26 mouse cellular contexts compared by ENCODE assay signal in genomic region chr4:43029121-43029520, GRCm38 (mm10). TPM values are rescaled to one million over a fixed set of nuclear protein-coding genes. Genes with fewer than 3 reads are reported as not detected.
DNase-seq lines count a peak whose midpoint lies in the region; ATAC-seq and TF ChIP-seq lines count a peak whose summit lies in the region.
"Had no signal": no experiment of that assay in that cellular context is flagged by ENCODE, and none has a peak within 500 bp of the region (broad histone marks: within the 10 kb centered on the region; RNA-seq: fewer than 3 reads in every experiment).

No protein-coding gene starts in this region.

- peaks cover 42% of the 10 kb centered on the region for H3K4me1 ChIP-seq in liver, embryonic 15.5 days (replicated peaks)
- H3K4me1 ChIP-seq in liver, postnatal 0 days (ENCODE audit: insufficient read depth) = peaks cover 15% of the 10 kb centered on the region

- 75% methylated on average over 7 of the region's 7 CpGs for WGBS in liver, embryonic 15.5 days (ENCODE audit: insufficient replicate concordance)
- 93% methylated on average over 7 of the region's 7 CpGs for WGBS in liver, postnatal 0 days (ENCODE audit: insufficient replicate concordance)

- H3K27me3 ChIP-seq in liver, embryonic 15.5 days = no peaks in the 10 kb centered on the region
- H3K27me3 ChIP-seq in liver, postnatal 0 days (ENCODE audit: insufficient read depth, low read length) = no peaks in the 10 kb centered on the region
- H3K27me3 ChIP-seq: embryonic facial prominence, embryonic 13.5 days; forebrain, embryonic 12.5 days; forebrain, embryonic 15.5 days; heart, embryonic 12.5 days; heart, embryonic 15.5 days; hindbrain, embryonic 13.5 days had no signal

- H3K27ac ChIP-seq in liver, embryonic 15.5 days (replicated peaks) = no peak overlapping the region
- no peak overlapping the region for H3K27ac ChIP-seq in liver, postnatal 0 days (ENCODE audit: low read depth)
- H3K27ac ChIP-seq: embryonic facial prominence, embryonic 10.5 days; embryonic facial prominence, embryonic 13.5 days; forebrain, embryonic 12.5 days; forebrain, embryonic 15.5 days; heart, embryonic 15.5 days; hindbrain, embryonic 10.5 days; hindbrain, embryonic 13.5 days had no signal

- H3K9ac ChIP-seq in liver, embryonic 15.5 days = no peak overlapping the region
- no peak overlapping the region for H3K9ac ChIP-seq in liver, postnatal 0 days (replicated peaks)
- H3K9ac ChIP-seq: forebrain, embryonic 12.5 days; forebrain, embryonic 15.5 days; heart, embryonic 12.5 days; heart, embryonic 15.5 days; hindbrain, embryonic 13.5 days had no signal

- TF ChIP-seq CTCF in liver, postnatal 0 days (IDR thresholded peaks at IDR 0.05; ENCODE audit: low read depth) = no peak

- TF ChIP-seq EP300 in liver, postnatal 0 days (IDR thresholded peaks at IDR 0.05; ENCODE audit: low read depth) = no peak

- peak overlapping the region; percentile 85; the same call in 1 of the 2 replicates for H3K4me2 ChIP-seq in liver, embryonic 15.5 days
- H3K4me2 ChIP-seq in liver, postnatal 0 days (ENCODE audit: low read depth, low read length) = no peak overlapping the region
- H3K4me2 ChIP-seq: heart, embryonic 12.5 days; heart, embryonic 15.5 days; hindbrain, embryonic 13.5 days had no signal

- H3K9me3 ChIP-seq in liver, embryonic 15.5 days (replicated peaks) = no peaks in the 10 kb centered on the region
- no peaks in the 10 kb centered on the region for H3K9me3 ChIP-seq in liver, postnatal 0 days (ENCODE audit: low read length)
- H3K9me3 ChIP-seq: embryonic facial prominence, embryonic 10.5 days; embryonic facial prominence, embryonic 13.5 days; forebrain, embryonic 12.5 days; forebrain, embryonic 15.5 days; heart, embryonic 12.5 days; heart, embryonic 15.5 days; hindbrain, embryonic 10.5 days; hindbrain, embryonic 13.5 days had no signal

- peaks cover 59% of the 10 kb centered on the region for H3K36me3 ChIP-seq in liver, embryonic 15.5 days (replicated peaks)
- peaks cover 39% of the 10 kb centered on the region for H3K36me3 ChIP-seq in liver, postnatal 0 days (replicated peaks; ENCODE audit: insufficient read depth, low read length)

- no peak for ATAC-seq in liver, embryonic 15.5 days (ENCODE audit: insufficient read depth)
- ATAC-seq in liver, postnatal 0 days = no peak
- ATAC-seq: activated CD4-positive, CD25-positive, alpha-beta regulatory T cell, adult 4 months; forebrain, embryonic 15.5 days; hindbrain, embryonic 16.5 days had no signal

- peak; percentile 56 to 81 for DNase-seq in adrenal gland, adult (ENCODE audit: inconsistent age in 2 of 2, low spot score in 1 of 2)
- DNase-seq in adrenal gland, postnatal 4 days (ENCODE audit: low spot score in 2 of 2) = no peak
- DNase-seq in adrenal gland, postnatal 14 days = peak; percentile 72
- no peak for DNase-seq in adrenal gland, adult 18-20 months (ENCODE audit: low spot score in 2 of 2)
- DNase-seq in liver, postnatal 0 days = no peak
- DNase-seq in adrenal gland, postnatal 36 days = peak; percentile 55 to 74
- DNase-seq: cerebellum, adult 11-12 months; cerebellum, adult 8-10 months; cerebellum, postnatal 10 days; cerebellum, postnatal 36 days; embryo, embryonic 11 days; gastrocnemius, postnatal 25 days; heart, adult 18-20 months; heart, postnatal 10 days; heart, postnatal 36 days had no signal

- no peak overlapping the region for H3K4me3 ChIP-seq in liver, embryonic 15.5 days (replicated peaks)
- no peak overlapping the region for H3K4me3 ChIP-seq in liver, postnatal 0 days (ENCODE audit: low read depth, low read length)
- H3K4me3 ChIP-seq: embryonic facial prominence, embryonic 10.5 days; embryonic facial prominence, embryonic 13.5 days; forebrain, embryonic 12.5 days; forebrain, embryonic 15.5 days; heart, embryonic 12.5 days; heart, embryonic 15.5 days; hindbrain, embryonic 10.5 days; hindbrain, embryonic 13.5 days had no signal

RNA-seq across cellular contexts. Expression of gene Stoml2, which starts 2.4 kb away (rescaled TPM):
- total RNA-seq in adrenal gland, postnatal 4 days (2021) = 100 to 1,000 TPM; 193 to 202 TPM
- total RNA-seq in adrenal gland, postnatal 14 days (2021) = 200 and 206 TPM in 2 replicates
- 100 to 1,000 TPM; 159 to 223 TPM for total RNA-seq in adrenal gland, adult 18-20 months (2021)
- polyA plus RNA-seq in liver, embryonic 15.5 days (2015; fragmentation: Nextera tagmentation; extraction: Ambion mirVana) = 187 and 204 TPM in 2 replicates
- 114 and 116 TPM in 2 replicates for polyA plus RNA-seq in liver, postnatal 0 days (2015; fragmentation: Nextera tagmentation; extraction: Ambion mirVana)
- total RNA-seq in adrenal gland, postnatal 36 days (2021) = 100 to 1,000 TPM; 191 to 261 TPM

RNA-seq across cellular contexts. Expression of gene Pigo, which starts 3.5 kb away (rescaled TPM):
- 10 to 100 TPM; 21.7 to 25.0 TPM for total RNA-seq in adrenal gland, postnatal 4 days (2021)
- 16.8 and 17.3 TPM in 2 replicates for total RNA-seq in adrenal gland, postnatal 14 days (2021)
- 10 to 100 TPM; 14.0 to 15.9 TPM for total RNA-seq in adrenal gland, adult 18-20 months (2021)
- polyA plus RNA-seq in liver, embryonic 15.5 days (2015; fragmentation: Nextera tagmentation; extraction: Ambion mirVana) = 14.8 and 15.1 TPM in 2 replicates
- 7.6 and 8.3 TPM in 2 replicates for polyA plus RNA-seq in liver, postnatal 0 days (2015; fragmentation: Nextera tagmentation; extraction: Ambion mirVana)
- 10 to 100 TPM; 16.0 to 19.6 TPM for total RNA-seq in adrenal gland, postnatal 36 days (2021)

RNA-seq across cellular contexts. Expression of gene Fam214b, which starts 16.9 kb away (rescaled TPM):
- 10 to 100 TPM; 37.6 to 40.8 TPM for total RNA-seq in adrenal gland, postnatal 4 days (2021)
- total RNA-seq in adrenal gland, postnatal 14 days (2021) = 36.6 and 40.8 TPM in 2 replicates
- total RNA-seq in adrenal gland, adult 18-20 months (2021) = 10 to 100 TPM; 54.7 to 58.2 TPM
- polyA plus RNA-seq in liver, embryonic 15.5 days (2015; fragmentation: Nextera tagmentation; extraction: Ambion mirVana) = 41.2 and 51.3 TPM in 2 replicates
- 11.3 and 11.7 TPM in 2 replicates for polyA plus RNA-seq in liver, postnatal 0 days (2015; fragmentation: Nextera tagmentation; extraction: Ambion mirVana)
- 10 to 100 TPM; 44.0 to 57.2 TPM for total RNA-seq in adrenal gland, postnatal 36 days (2021)

RNA-seq across cellular contexts. Expression of gene Fancg, which starts 18.8 kb away (rescaled TPM):
- total RNA-seq in adrenal gland, postnatal 4 days (2021) = 10 to 100 TPM; 11.7 to 14.9 TPM
- 8.7 and 10.2 TPM in 2 replicates for total RNA-seq in adrenal gland, postnatal 14 days (2021)
- 1 to 10 TPM; 6.6 to 7.7 TPM for total RNA-seq in adrenal gland, adult 18-20 months (2021)
- 10.4 TPM in 2 replicates for polyA plus RNA-seq in liver, embryonic 15.5 days (2015; fragmentation: Nextera tagmentation; extraction: Ambion mirVana)
- polyA plus RNA-seq in liver, postnatal 0 days (2015; fragmentation: Nextera tagmentation; extraction: Ambion mirVana) = 4.5 and 5.5 TPM in 2 replicates
- total RNA-seq in adrenal gland, postnatal 36 days (2021) = 10 to 100 TPM in 1 of 2 experiments, 1 to 10 TPM in 1; 6.3 to 14.2 TPM

RNA-seq across cellular contexts. Expression of gene Vcp, which starts 28.8 kb away (rescaled TPM):
- 100 to 1,000 TPM; 283 to 294 TPM for total RNA-seq in adrenal gland, postnatal 4 days (2021)
- total RNA-seq in adrenal gland, postnatal 14 days (2021) = 265 and 269 TPM in 2 replicates
- total RNA-seq in adrenal gland, adult 18-20 months (2021) = 100 to 1,000 TPM; 267 to 341 TPM
- polyA plus RNA-seq in liver, embryonic 15.5 days (2015; fragmentation: Nextera tagmentation; extraction: Ambion mirVana) = 202 and 204 TPM in 2 replicates
- polyA plus RNA-seq in liver, postnatal 0 days (2015; fragmentation: Nextera tagmentation; extraction: Ambion mirVana) = 127 and 145 TPM in 2 replicates
- total RNA-seq in adrenal gland, postnatal 36 days (2021) = 100 to 1,000 TPM; 332 to 368 TPM

Comparison
In these comparisons a context has a peak if more than half of its experiments do, and no peak if none do; other contexts are left out.
1. DNase-seq: peak in adrenal gland, adult (2 of 2), adrenal gland, postnatal 14 days (single experiment) and adrenal gland, postnatal 36 days (2 of 2); none in adrenal gland, postnatal 4 days (0 of 2), adrenal gland, adult 18-20 months (0 of 2) and liver, postnatal 0 days (single experiment).